Mouse (Mus musculus): Measurements from ENCODE around the gene Gm8300. TPM values are rescaled to one million over a fixed set of nuclear protein-coding genes. Genes with fewer than 3 reads are reported as not detected.
A peak's percentile ranks its signal among the peaks of the same experiment; 100 is the strongest.
"Not testable (repeated sequence)": the region's sequence is repeated elsewhere in the genome, so short reads cannot be mapped to it uniquely, and the experiment has no call there.

Gm8300 gene
- not detected in 2 replicates for polyA plus RNA-seq (2015; fragmentation: Nextera tagmentation; extraction: Ambion mirVana)

DNA sequence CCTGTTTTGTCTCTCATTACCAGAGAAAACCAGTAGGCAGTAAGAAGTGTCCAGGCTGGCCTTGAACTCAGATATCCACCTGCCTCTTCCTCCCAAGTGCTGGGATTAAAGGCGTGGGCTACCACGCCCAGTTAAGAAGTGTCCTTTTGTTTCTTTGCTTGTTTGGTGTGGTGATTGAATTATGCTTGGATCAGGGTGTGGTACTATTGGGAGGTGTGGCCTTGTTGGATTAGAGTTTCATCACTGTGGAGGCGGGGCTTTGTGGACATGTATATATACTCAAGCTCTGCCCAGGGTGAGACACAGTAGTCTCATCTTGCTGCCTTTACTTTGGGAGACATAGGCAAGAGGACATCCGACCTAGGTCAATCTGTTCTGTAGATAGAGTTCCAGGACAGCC lies at the start of gene Gm8300:
Gene Gm8300 (plus strand): TSS at position 301 of the 400 bp plus-strand sequence.
- not testable (repeated sequence) for H3K9ac ChIP-seq; H3K27me3 ChIP-seq; H3K4me1 ChIP-seq; H3K27ac ChIP-seq (replicated peaks); H3K4me2 ChIP-seq (replicated peaks); H3K36me3 ChIP-seq; H3K9me3 ChIP-seq (replicated peaks); ATAC-seq (ENCODE audit: insufficient number of reproducible peaks, low FRiP score, low TSS enrichment, low read depth); H3K4me3 ChIP-seq (replicated peaks)
- WGBS = 85% methylated on average over 4 of the region's 4 CpGs

DNA sequence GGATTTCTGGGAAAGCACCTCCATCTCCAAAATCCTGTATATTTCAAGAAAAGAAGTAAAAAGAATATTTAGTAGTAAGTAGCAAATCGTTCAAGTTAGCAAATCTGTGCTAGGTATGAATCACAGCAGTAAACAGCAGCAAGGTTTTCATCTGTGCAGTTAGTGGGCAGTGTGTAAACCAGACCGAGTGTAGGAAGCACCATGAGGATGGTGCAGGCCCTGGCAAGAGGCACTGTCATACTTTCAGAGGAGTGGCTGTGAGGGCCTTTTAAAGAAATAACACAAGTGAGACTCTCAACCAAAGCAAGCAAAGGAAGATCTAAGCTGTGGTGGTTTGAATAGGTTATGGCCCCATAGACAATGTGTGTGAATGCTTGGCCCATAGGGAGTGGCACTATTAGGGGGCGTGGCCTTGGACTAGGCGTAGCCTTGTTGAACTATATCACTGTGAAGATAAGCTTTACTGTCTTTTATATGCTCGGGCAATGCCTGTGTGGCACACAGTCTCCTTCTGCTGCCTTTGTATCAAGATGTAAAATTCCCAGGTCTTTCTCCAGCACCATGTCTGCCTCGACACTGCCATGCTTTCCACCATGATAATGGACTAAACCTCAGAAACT lies 49.3 kb upstream of the Gm8300 start:
- no peak overlapping the region for H3K9ac ChIP-seq
- H3K27ac ChIP-seq (replicated peaks) = no peak overlapping the region
- no peaks in the 10 kb centered on the region for H3K4me1 ChIP-seq
- H3K27me3 ChIP-seq = no peaks in the 10 kb centered on the region
- no peak overlapping the region for H3K4me3 ChIP-seq (replicated peaks)
- no peak overlapping the region for H3K4me2 ChIP-seq (replicated peaks)
- WGBS = 85% methylated on average over 6 of the region's 6 CpGs
- H3K9me3 ChIP-seq (replicated peaks) = no peaks in the 10 kb centered on the region
- H3K36me3 ChIP-seq = peaks cover 70% of the 10 kb centered on the region
- no peak for ATAC-seq (ENCODE audit: insufficient number of reproducible peaks, low FRiP score, low TSS enrichment, low read depth)

DNA sequence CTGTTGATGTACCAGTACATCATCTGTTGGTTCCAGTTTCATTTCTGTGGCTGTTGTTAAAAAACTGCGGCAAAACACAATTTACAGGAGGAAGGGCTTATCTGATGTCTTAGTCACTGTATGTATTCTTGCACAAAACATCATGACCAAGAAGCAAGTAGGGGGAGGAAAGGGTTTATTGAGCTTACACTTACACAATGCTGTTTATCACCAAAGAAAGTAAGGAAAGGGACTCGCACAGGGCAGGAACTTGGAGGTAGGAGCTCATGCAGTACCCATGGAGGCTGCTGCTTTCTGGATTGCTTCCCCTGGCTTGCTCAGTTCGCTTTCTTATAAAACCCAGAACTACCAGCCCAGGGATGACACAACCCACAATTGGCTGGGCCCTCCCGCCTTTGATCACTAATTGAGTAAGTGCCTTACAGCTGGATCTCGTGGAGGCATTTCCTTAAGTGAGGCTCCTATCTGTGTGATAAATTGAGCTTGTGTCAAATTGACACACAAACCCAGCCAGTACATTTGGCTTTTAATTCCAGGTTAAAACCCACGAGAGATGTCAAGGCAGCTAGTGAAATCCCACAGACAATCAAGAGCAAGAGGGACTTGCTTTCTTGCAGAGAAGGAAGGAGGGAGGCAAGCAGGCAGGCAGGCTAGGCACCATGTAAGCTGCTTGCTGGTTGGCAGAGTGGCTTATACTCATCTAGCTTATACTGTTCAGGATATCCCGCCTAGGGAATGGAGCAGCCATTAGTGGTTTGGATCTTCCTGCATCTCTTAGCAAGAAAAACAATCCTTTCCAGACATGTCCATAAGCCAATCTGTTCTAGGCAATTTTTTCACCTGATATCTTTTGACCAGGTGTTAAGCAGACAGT lies 43.6 kb upstream of the Gm8300 start:
- no peak for ATAC-seq (ENCODE audit: insufficient number of reproducible peaks, low FRiP score, low TSS enrichment, low read depth)
- peaks cover 20% of the 10 kb centered on the region; the same call in 1 of the 2 replicates for H3K36me3 ChIP-seq
- H3K9ac ChIP-seq = no peak overlapping the region
- no peaks in the 10 kb centered on the region for H3K27me3 ChIP-seq
- H3K4me3 ChIP-seq (replicated peaks) = peak overlapping the region; percentile 84
- 43% methylated on average over 7 of the region's 7 CpGs for WGBS
- peak overlapping the region; percentile 56 for H3K4me2 ChIP-seq (replicated peaks)
- no peaks in the 10 kb centered on the region for H3K9me3 ChIP-seq (replicated peaks)
- H3K4me1 ChIP-seq = peaks cover 12% of the 10 kb centered on the region
- H3K27ac ChIP-seq (replicated peaks) = no peak overlapping the region; the same call in 1 of the 2 replicates

DNA sequence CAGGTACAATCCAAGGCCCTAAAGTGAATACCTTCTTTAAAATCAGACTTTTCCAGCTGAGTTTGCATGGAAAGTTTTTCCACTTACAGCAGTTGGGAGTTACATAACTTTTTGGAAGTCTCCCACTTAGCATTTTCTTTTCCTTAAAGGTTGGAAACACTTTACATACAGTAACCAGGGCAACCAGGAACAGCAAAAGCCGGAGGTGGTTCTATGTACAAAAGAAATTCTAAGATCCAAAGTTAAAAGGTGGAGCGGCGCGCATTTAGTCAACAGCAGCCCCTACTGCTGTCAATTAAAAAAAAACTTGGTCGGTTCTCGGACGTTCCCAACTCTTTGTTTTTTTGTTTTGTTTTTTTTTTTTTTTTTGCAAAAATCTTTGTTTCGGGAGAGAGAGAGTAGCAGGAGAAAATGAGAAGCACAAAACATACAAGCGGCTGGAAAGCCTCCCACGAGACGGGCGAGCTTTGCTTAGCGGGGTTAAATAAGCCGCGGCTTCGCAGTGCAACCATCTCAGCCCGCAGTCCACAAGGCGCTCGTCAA lies 42.6 kb upstream of the Gm8300 start:
- ATAC-seq (ENCODE audit: insufficient number of reproducible peaks, low FRiP score, low TSS enrichment, low read depth) = no peak
- under 1% methylated on average over 19 of the region's 19 CpGs for WGBS

DNA sequence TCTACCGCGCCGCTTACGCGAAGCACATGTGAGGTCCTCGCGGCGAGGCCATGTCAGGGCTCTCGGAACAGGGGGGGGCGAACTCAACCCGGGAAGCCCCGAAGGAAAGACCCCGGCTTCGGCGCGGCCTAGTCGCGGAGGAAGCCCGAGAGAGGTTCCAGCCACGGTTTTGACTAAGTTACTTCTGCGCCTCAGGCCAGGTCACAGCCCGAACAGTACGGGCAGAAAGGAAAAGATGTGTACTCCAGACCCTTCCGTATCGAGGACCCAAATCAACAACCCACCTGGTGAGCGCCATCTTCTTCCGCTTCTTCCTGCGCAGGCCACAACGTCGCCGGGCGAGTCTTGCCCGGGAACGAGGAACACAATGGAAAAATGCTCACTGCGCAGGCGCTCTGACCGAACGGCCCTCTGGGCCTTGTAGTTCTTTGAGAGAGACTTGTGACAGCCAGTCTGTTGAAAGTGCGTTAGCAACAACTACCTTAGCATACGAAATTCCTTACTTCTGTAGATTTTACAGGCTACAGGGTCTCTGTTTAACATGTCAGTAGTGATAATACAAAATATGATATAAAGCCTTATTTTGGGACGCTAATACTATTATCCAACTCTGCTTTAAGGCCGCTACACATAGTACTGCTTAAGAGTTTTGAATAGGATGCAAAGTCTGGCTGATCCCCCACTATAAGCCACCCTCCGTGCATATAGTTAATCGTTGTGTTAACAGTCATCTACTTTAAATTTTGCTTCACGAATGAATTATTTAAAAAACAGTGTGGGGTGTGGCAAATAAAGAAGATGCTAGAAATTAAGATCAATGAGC lies 41.9 kb upstream of the Gm8300 start, which contains the start of gene Snw1:
Gene Snw1 (minus strand): TSS at position 311 of the 823 bp plus-strand sequence.
- H3K27me3 ChIP-seq = no peaks in the 10 kb centered on the region
- peaks cover 13% of the 10 kb centered on the region; the same call in 1 of the 2 replicates for H3K36me3 ChIP-seq
- 3% methylated on average over 45 of the region's 45 CpGs for WGBS
- H3K4me3 ChIP-seq (replicated peaks) = peak within 1 kb of the TSS; percentile 84
- H3K9me3 ChIP-seq (replicated peaks) = no peaks in the 10 kb centered on the region
- peak within 1 kb of the TSS; percentile 56 for H3K4me2 ChIP-seq (replicated peaks)
- H3K27ac ChIP-seq (replicated peaks) = peak within 1 kb of the TSS; percentile 89
- peak; percentile 94 for ATAC-seq (ENCODE audit: insufficient number of reproducible peaks, low FRiP score, low TSS enrichment, low read depth)
- peaks cover 12% of the 10 kb centered on the region for H3K4me1 ChIP-seq
- peak within 1 kb of the TSS; percentile 79 for H3K9ac ChIP-seq

More for the DNA sequence above, 42.6 kb upstream of the Gm8300 start:
- Histone ChIP-seq H3K27ac (replicated peaks) (peak overlapping the region; percentile 89), H3K9me3 (replicated peaks) (no peaks in the 10 kb centered on the region), H3K9ac (peak overlapping the region; percentile 79), H3K4me2 (replicated peaks) (peak overlapping the region; percentile 56), H3K27me3 (no peaks in the 10 kb centered on the region), H3K4me1 (peaks cover 12% of the 10 kb centered on the region), H3K36me3 (peaks cover 20% of the 10 kb centered on the region; the same call in 1 of the 2 replicates), H3K4me3 (replicated peaks) (peak overlapping the region; percentile 84)

DNA sequence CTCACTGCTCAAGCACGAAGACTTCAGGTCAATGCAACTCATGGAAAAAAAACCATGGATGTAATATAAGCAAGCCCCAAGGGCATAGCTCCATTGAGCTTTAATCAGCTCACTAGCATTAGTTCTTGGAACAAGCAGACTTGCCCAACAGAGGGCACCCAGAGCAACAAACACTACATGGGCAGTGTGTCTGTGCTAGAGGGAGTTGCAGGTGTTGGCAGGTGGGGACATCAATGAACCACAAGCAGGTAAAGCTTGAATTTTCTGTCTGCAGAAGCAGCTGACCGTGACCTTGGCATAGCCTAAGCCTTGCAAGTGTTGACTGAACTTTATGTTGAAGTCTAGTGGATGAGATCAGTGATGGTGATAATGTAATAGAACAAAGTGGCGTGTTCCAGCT lies 39.4 kb upstream of the Gm8300 start:
- ATAC-seq (ENCODE audit: insufficient number of reproducible peaks, low FRiP score, low TSS enrichment, low read depth) = no peak
- no peak overlapping the region for H3K4me2 ChIP-seq (replicated peaks)
- H3K27ac ChIP-seq (replicated peaks) = no peak overlapping the region
- peaks cover 12% of the 10 kb centered on the region for H3K4me1 ChIP-seq
- H3K27me3 ChIP-seq = no peaks in the 10 kb centered on the region
- WGBS = 69% methylated on average over 3 of the region's 3 CpGs
- H3K9ac ChIP-seq = no peak overlapping the region
- no peak overlapping the region for H3K4me3 ChIP-seq (replicated peaks)
- no peaks in the 10 kb centered on the region for H3K36me3 ChIP-seq
- no peaks in the 10 kb centered on the region for H3K9me3 ChIP-seq (replicated peaks)

DNA sequence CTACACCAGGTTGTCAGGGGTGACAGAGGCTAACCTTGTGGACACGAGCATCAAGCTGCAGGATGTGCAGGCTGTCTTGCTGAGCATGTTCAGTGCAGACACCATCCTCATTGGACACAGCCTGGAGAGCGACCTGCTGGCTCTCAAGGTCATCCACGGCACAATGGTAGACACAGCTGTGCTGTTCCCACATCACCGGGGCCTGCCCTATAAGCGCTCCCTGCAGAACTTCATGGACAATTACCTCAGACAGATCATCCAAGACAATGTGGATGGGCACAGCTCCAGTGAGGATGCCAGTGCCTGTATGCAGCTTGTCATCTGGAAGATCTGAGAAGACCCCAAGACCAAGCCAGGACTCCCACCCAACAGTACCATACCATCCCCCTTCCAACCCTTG lies 31.6 kb upstream of the Gm8300 start:
- ATAC-seq (ENCODE audit: insufficient number of reproducible peaks, low FRiP score, low TSS enrichment, low read depth) = not testable (repeated sequence)

DNA sequence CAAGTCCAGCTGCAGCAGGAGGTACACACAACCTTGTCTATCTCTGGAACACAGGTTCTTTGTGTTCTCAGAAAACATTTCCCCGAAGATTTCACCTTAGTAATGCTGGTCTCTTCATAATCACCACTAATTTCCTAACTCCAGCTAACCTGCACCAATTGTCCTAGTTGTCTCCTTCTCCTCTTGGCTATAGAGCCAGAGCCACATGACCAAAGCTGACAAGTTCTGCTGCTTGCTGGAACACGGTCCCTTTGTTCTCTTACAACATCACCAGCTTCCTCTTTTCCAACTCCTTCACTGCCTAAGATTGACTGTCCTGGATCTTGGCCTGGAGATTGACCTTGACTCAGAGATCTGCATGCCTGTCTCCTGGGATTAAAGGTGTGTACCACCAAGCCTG lies 25.4 kb upstream of the Gm8300 start:
- H3K27me3 ChIP-seq; H3K4me3 ChIP-seq (replicated peaks); ATAC-seq (ENCODE audit: insufficient number of reproducible peaks, low FRiP score, low TSS enrichment, low read depth); H3K9me3 ChIP-seq (replicated peaks); H3K9ac ChIP-seq; H3K4me2 ChIP-seq (replicated peaks); H3K36me3 ChIP-seq; H3K4me1 ChIP-seq; H3K27ac ChIP-seq (replicated peaks): not testable (repeated sequence)
- 51% methylated on average over 2 of the region's 2 CpGs for WGBS

More for the DNA sequence above, 31.6 kb upstream of the Gm8300 start:
- WGBS = 83% methylated on average over 5 of the region's 5 CpGs
- H3K9me3 ChIP-seq (replicated peaks); H3K4me3 ChIP-seq (replicated peaks); H3K27me3 ChIP-seq; H3K36me3 ChIP-seq; H3K9ac ChIP-seq; H3K4me2 ChIP-seq (replicated peaks); H3K4me1 ChIP-seq; H3K27ac ChIP-seq (replicated peaks): not testable (repeated sequence)

DNA sequence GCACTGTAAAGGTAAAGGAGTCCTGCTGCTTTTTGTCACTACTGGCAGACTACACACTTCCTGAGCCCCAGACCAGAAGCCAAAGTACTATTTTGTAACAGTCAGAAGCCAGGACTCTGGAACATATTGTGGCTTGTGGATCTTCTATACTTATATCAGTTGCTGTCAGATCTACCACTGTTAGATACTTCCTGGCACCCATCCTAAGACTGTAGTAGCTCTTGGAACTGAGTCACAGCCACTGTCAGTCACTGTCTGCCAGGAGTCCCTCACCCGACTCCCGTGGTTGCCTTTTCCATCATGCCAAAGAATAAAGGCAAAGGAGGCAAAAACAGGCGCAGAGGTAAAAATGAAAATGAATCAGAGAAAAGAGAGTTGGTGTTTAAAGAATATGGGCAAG lies 19.7 kb upstream of the Gm8300 start, which contains the start of gene Gm5788:
Gene Gm5788 (plus strand): TSS at position 301 of the 400 bp plus-strand sequence.
- not testable (repeated sequence) for ATAC-seq (ENCODE audit: insufficient number of reproducible peaks, low FRiP score, low TSS enrichment, low read depth); H3K36me3 ChIP-seq; H3K27me3 ChIP-seq; H3K27ac ChIP-seq (replicated peaks); H3K4me2 ChIP-seq (replicated peaks); H3K9me3 ChIP-seq (replicated peaks); H3K9ac ChIP-seq; H3K4me3 ChIP-seq (replicated peaks); H3K4me1 ChIP-seq
- WGBS = 84% methylated on average over 3 of the region's 3 CpGs

DNA sequence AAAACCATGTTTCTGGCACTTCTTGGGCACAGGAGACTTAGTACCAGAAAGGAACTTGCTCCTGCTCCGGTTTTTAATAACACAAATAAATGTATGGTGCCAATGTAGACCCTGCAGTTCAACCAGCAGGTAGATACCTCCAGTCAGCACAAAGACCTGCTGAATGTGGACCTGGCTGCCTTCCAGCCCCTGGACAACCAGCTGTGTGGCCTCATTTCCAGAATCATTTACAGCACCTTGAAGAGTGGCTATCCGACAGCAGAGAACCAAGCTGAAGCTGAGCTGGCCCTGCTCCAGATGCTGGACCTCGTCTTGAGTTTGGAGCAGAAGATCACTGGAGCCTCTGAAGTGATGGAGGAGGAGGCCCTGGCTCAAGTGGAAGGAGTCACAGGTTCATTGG lies 5.5 kb downstream of the Gm8300 start:
- H3K36me3 ChIP-seq; H3K4me2 ChIP-seq (replicated peaks); H3K27ac ChIP-seq (replicated peaks); H3K27me3 ChIP-seq; H3K4me1 ChIP-seq; ATAC-seq (ENCODE audit: insufficient number of reproducible peaks, low FRiP score, low TSS enrichment, low read depth); H3K9ac ChIP-seq; H3K9me3 ChIP-seq (replicated peaks); H3K4me3 ChIP-seq (replicated peaks): not testable (repeated sequence)
- 71% methylated on average over 3 of the region's 3 CpGs for WGBS

Data from embryonic facial prominence, embryonic 15.5 days (tissue).